Mouse (Mus musculus) neural tube, embryonic 12.5 days (tissue): ENCODE results near the gene Ccr1l1. TPM values are rescaled to one million over a fixed set of nuclear protein-coding genes. Genes with fewer than 3 reads are reported as not detected.

ENCODE experiments used
- ATAC-seq: fragments of 200-750 bp; cut with Nextera tagmentation; 2 replicates; pipeline ENCODE4 v1.8.0; 2017; ENCODE audit warnings: low read depth, mild to moderate bottlenecking, moderate TSS enrichment, moderate library complexity; ENCODE audit not compliant: low FRiP score
- H3K27ac ChIP-seq: fragments of 300-500 bp; sonication (generic); 2 replicates; pipeline ENCODE4 v1.5.1; 2016
- H3K27me3 ChIP-seq: fragments of 300-500 bp; sonication (generic); replicated peaks from 2 replicates; pipeline ENCODE4 v1.6.1; 2016; ENCODE audit warnings: mild to moderate bottlenecking
- H3K36me3 ChIP-seq: fragments of 300-500 bp; sonication (generic); 2 replicates; pipeline ENCODE4 v1.6.1; 2016; ENCODE audit warnings: mild to moderate bottlenecking
- H3K4me1 ChIP-seq: fragments of 300-500 bp; sonication (generic); 2 replicates; pipeline ENCODE4 v1.6.1; 2016
- H3K4me2 ChIP-seq: fragments of 300-500 bp; sonication (generic); replicated peaks from 2 replicates; pipeline ENCODE4 v1.6.1; 2016; ENCODE audit warnings: mild to moderate bottlenecking
- H3K4me3 ChIP-seq: fragments of 300-500 bp; sonication (generic); 2 replicates; pipeline ENCODE4 v1.5.1; 2016
- H3K9ac ChIP-seq: fragments of 300-500 bp; sonication (generic); 2 replicates; pipeline ENCODE4 v1.6.1; 2016; ENCODE audit warnings: mild to moderate bottlenecking
- H3K9me3 ChIP-seq: fragments of 300-500 bp; sonication (generic); 2 replicates; pipeline ENCODE4 v1.6.1; 2016; ENCODE audit warnings: mild to moderate bottlenecking
- WGBS: fragments of 180-500 bp; shearing (Covaris S2); methylation state at CpG from one replicate; pipeline ENCODE4 v1.1.7; 2016; 5-methylcytosine and 5-hydroxymethylcytosine counted together
- polyA plus RNA-seq: library from polyadenylated mRNA; unstranded; fragments of >200 nt; fragmentation: Nextera tagmentation; extraction: Ambion mirVana; gene quantifications from 2 replicates; pipeline ENCODE4 v1.2.1, GENCODE M21; 2016

Gene Ccr1l1
- polyA plus RNA-seq, 1 experiment from 2014 or later = not detected

DNA sequence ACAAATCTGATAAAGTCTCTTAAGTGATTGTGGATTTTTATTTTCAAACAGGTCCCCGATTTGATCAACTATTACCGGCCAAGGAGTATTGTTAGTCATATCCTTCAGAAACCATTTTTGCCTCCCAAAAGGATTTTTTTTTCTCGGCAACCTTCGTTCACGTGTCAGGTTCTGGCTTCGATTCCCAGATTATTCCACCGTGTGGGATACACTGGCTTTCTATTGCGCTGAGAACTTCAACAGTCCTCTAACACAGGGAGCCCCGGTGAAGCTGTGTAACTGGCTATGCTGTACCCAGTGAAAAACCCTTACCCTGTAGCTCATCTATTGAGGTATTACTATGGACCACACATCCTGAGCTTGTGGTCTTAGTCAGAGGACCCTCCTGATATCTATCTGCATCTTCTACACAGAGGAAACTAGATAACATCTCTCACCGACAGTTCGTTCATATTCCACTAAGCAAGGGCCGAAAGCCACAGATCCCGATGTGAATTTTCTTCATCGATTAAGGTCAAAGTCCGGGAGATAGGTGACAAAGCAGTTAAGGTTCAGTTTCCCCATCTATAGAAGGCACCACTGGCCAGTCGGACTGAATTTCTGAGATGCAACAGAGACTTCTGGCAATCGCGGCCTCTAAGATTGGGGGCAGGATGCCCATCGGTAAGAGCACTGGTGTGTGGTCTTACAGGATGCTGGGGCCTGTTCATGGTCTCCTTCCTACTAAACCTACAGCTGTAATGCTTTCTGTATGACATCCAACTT is 45.1 kb downstream of the Ccr1l1 start:
- no peak overlapping the region for H3K27ac ChIP-seq
- H3K9ac ChIP-seq = no peak overlapping the region
- WGBS = 94% methylated on average over 19 of the region's 19 CpGs
- no peak overlapping the region for H3K4me3 ChIP-seq
- ATAC-seq = no peak
- no peak overlapping the region for H3K4me2 ChIP-seq
- no peaks in the 10 kb centered on the region for H3K27me3 ChIP-seq
- H3K4me1 ChIP-seq = peaks cover 4% of the 10 kb centered on the region; the same call in 1 of the 2 replicates
- H3K36me3 ChIP-seq = no peaks in the 10 kb centered on the region
- H3K9me3 ChIP-seq = no peaks in the 10 kb centered on the region

GRCm38 (mm10) chr9:123931761-123932700 is 46.2 kb downstream of the Ccr1l1 start:
- no peaks in the 10 kb centered on the region for H3K36me3 ChIP-seq
- no peak overlapping the region for H3K27ac ChIP-seq
- H3K4me3 ChIP-seq = no peak overlapping the region
- 79% methylated on average over 6 of the region's 6 CpGs for WGBS
- H3K9me3 ChIP-seq = no peaks in the 10 kb centered on the region
- no peaks in the 10 kb centered on the region for H3K27me3 ChIP-seq
- H3K4me1 ChIP-seq = peaks cover 4% of the 10 kb centered on the region; the same call in 1 of the 2 replicates
- ATAC-seq = no peak
- no peak overlapping the region for H3K9ac ChIP-seq
- H3K4me2 ChIP-seq = no peak overlapping the region

DNA sequence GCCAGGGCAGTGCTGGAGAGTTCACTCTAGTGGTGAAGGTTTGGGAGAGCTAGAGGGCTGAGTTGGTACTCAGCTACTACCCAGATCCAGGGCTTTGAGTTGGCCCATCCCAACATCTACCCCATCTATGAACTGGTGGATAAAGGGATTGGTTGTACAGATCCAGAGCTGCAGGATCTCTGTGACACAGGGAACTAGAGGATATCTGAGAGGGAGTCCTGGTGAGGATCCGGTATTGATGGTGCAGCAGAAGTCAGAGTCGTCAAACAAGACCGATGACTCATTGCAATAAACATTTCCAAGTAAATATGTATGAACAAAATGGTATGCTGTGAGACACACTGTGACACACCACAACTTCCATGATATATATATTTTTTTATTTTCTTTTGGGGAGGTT is 47.3 kb downstream of the Ccr1l1 start:
- Histone ChIP-seq H3K27ac (no peak overlapping the region), H3K4me1 (peaks cover 5% of the 10 kb centered on the region; the same call in 1 of the 2 replicates), H3K36me3 (no peaks in the 10 kb centered on the region), H3K27me3 (no peaks in the 10 kb centered on the region), H3K9me3 (no peaks in the 10 kb centered on the region), H3K4me3 (no peak overlapping the region), H3K4me2 (no peak overlapping the region), H3K9ac (no peak overlapping the region)
- no peak for ATAC-seq
- 93% methylated on average over 3 of the region's 3 CpGs for WGBS

DNA sequence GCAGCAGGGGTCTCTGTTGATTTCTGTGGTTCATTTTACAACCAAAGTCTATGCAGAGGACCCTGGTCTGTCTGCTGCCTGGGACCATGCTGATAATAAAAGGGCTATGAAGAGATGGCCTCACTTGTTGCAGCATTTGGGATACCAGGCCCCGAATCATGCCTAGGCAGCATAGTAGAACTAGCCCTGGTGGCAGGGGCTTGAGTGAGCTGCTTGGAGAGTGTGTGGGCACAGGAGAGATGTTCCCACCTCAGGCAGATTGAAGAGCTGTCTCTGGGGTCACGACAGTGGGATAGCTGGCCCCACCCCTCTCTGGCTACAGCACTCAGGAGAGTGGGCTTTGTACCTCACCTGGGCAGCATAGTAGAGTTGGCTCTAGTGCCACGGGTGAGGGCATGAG is 47.7 kb downstream of the Ccr1l1 start:
- no peak for ATAC-seq
- Histone ChIP-seq H3K4me2 (no peak overlapping the region), H3K27me3 (no peaks in the 10 kb centered on the region), H3K36me3 (no peaks in the 10 kb centered on the region), H3K4me3 (no peak overlapping the region), H3K27ac (no peak overlapping the region), H3K4me1 (peaks cover 9% of the 10 kb centered on the region; the same call in 1 of the 2 replicates), H3K9me3 (no peaks in the 10 kb centered on the region), H3K9ac (no peak overlapping the region)
- WGBS = 80% methylated on average over 3 of the region's 3 CpGs

DNA sequence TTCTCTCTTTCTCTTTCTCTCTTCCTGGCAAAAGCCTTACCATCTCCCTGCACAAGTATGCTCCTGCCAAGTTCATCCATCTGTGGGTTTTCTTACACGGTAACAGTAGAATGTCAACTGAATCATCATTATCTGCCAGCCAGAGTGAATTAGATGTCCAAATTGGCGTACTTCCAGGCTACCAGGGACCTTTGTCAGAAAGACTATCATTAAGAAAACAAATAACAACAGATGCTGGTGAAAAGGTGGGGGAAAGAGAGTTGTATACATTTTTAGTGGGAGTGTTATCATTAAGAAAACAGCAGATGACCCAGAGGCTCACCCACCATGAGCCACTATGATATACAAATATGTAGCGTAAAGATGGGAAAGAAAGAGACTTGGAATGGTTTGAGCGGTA is 48.3 kb downstream of the Ccr1l1 start:
- WGBS = 88% methylated on average over 4 of the region's 4 CpGs
- no peak for ATAC-seq
- Histone ChIP-seq H3K9me3 (no peaks in the 10 kb centered on the region), H3K27ac (no peak overlapping the region), H3K4me2 (no peak overlapping the region), H3K4me3 (no peak overlapping the region), H3K27me3 (no peaks in the 10 kb centered on the region), H3K4me1 (peaks cover 9% of the 10 kb centered on the region; the same call in 1 of the 2 replicates), H3K9ac (no peak overlapping the region), H3K36me3 (no peaks in the 10 kb centered on the region)

- no peaks in the 10 kb centered on the region for H3K9me3 ChIP-seq
- ATAC-seq = no peak
- WGBS = 61% methylated on average over 8 of the region's 8 CpGs
Observed at GRCm38 (mm10) chr9:123928759-123929246, 49.4 kb downstream of the Ccr1l1 start.

GRCm38 (mm10) chr9:123928118-123928758 is 50.0 kb downstream of the Ccr1l1 start:
- Histone ChIP-seq H3K4me1 (peaks cover 9% of the 10 kb centered on the region; the same call in 1 of the 2 replicates), H3K36me3 (no peaks in the 10 kb centered on the region), H3K9me3 (no peaks in the 10 kb centered on the region), H3K9ac (no peak overlapping the region), H3K27ac (no peak overlapping the region), H3K27me3 (no peaks in the 10 kb centered on the region), H3K4me3 (no peak overlapping the region), H3K4me2 (no peak overlapping the region)
- no peak for ATAC-seq
- 76% methylated on average over 12 of the region's 12 CpGs for WGBS

More at GRCm38 (mm10) chr9:123928759-123929246, 49.4 kb downstream of the Ccr1l1 start:
- Histone ChIP-seq H3K4me2 (no peak overlapping the region), H3K36me3 (no peaks in the 10 kb centered on the region), H3K27ac (no peak overlapping the region), H3K4me1 (peaks cover 9% of the 10 kb centered on the region; the same call in 1 of the 2 replicates), H3K9ac (no peak overlapping the region), H3K27me3 (no peaks in the 10 kb centered on the region), H3K4me3 (no peak overlapping the region)

- H3K4me2 ChIP-seq = no peak overlapping the region
- ATAC-seq = no peak
- H3K4me1 ChIP-seq = peaks cover 9% of the 10 kb centered on the region; the same call in 1 of the 2 replicates
- H3K27me3 ChIP-seq = no peaks in the 10 kb centered on the region
- H3K27ac ChIP-seq = no peak overlapping the region
- H3K9ac ChIP-seq = no peak overlapping the region
- WGBS = 58% methylated on average over 16 of the region's 16 CpGs
- no peak overlapping the region for H3K4me3 ChIP-seq
- H3K36me3 ChIP-seq = no peaks in the 10 kb centered on the region
- no peaks in the 10 kb centered on the region for H3K9me3 ChIP-seq
Observed at GRCm38 (mm10) chr9:123927281-123927960, 50.8 kb downstream of the Ccr1l1 start.

Other genes with a start within 250 kb of the Ccr1l1 start
- 0.20 TPM in 1 of 2 replicates, not detected in the other for gene Cxcr6, start 171.9 kb downstream of the Ccr1l1 start, polyA plus RNA-seq
- gene Fyco1, start 126.5 kb downstream of the Ccr1l1 start, polyA plus RNA-seq = 9.1 and 9.6 TPM in 2 replicates
- gene Xcr1, start 116.4 kb downstream of the Ccr1l1 start, polyA plus RNA-seq = not detected in 2 replicates
- gene Ccr1, start 9.7 kb downstream of the Ccr1l1 start, polyA plus RNA-seq = 1.3 TPM in 2 replicates
- not detected in 2 replicates for gene Ccr3, start 43.6 kb upstream of the Ccr1l1 start, polyA plus RNA-seq
- gene Ccr2, start 123.5 kb upstream of the Ccr1l1 start, polyA plus RNA-seq = 0.28 and 0.42 TPM in 2 replicates
- gene Ccr5, start 143.1 kb upstream of the Ccr1l1 start, polyA plus RNA-seq = 0.29 and 0.77 TPM in 2 replicates